Mouse (Mus musculus): ENCODE measurements at regions not wholly inside any gene's neighbourhood (a gene's known extent, or its start where the extent isn't known, plus 50 kb on each side); places are given as distances from the start of the nearest gene placed in this dataset.

GRCm38 (mm10) chr8:44884399-44885006 is 50.7 kb upstream of the Fat1 start:
- no peak for ATAC-seq (ENCODE audit: low read depth)
- Histone ChIP-seq H3K27ac (ENCODE audit: low read depth, low read length) (no peak overlapping the region), H3K9me3 (ENCODE audit: control insufficient read depth, low read length) (no peaks in the 10 kb centered on the region), H3K9ac (replicated peaks; ENCODE audit: low read depth, low read length) (no peak overlapping the region), H3K4me2 (ENCODE audit: low read depth, low read length) (no peak overlapping the region), H3K4me3 (ENCODE audit: low read depth, low read length) (no peak overlapping the region), H3K36me3 (ENCODE audit: control insufficient read depth, insufficient read depth, low read length) (no peaks in the 10 kb centered on the region), H3K4me1 (ENCODE audit: control insufficient read depth, insufficient read depth, low read length) (no peaks in the 10 kb centered on the region), H3K27me3 (ENCODE audit: control insufficient read depth, insufficient read depth, low read length) (no peaks in the 10 kb centered on the region)
- WGBS = 79% methylated on average over 8 of the region's 8 CpGs

Measured in neural tube, embryonic 14.5 days (tissue).